In the genomic region with DNA sequence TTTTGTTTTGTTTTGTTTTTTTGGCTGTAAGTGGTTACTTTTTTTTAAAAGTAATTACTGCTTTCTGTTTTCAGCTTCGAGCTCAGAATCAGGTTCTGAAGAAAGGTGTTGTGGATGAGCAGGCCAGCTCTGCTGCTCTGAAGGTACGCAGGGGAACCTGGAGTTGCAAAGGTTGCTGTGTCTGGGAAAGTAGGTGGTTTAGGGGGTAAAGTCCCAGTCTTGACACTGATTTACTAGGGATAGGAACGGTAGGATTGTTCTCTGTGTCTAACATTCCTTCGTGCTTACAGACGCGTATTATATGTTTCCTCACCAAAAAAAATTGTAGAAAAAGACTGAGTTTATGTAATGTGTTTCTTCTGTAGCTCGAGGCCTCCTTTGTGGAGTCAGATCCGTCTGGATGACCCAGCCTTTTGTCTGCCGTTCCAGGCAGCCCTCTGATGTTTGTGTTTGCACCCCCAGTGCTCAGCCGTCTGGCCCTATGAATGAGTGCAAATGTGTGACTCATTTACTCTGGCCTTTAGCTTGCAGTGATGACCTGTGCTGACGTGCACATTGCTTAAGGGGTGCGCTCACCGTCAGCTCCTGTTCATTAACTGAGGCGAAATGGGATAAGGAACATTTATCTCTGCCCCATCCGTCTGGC, we compare ENCODE assay signal across 9 mouse cellular contexts. TPM values are rescaled to one million over a fixed set of nuclear protein-coding genes. Genes with fewer than 3 reads are reported as not detected.
A peak's percentile ranks its signal among the peaks of the same experiment; 100 is the strongest.
DNase-seq lines count a peak whose midpoint lies in the region; ATAC-seq and TF ChIP-seq lines count a peak whose summit lies in the region.
"Had no signal": no experiment of that assay in that cellular context is flagged by ENCODE, and none has a peak within 500 bp of the region (broad histone marks: within the 10 kb centered on the region; RNA-seq: fewer than 3 reads in every experiment).

No protein-coding gene starts in this region.

- H3K4me2 ChIP-seq in forebrain, embryonic 15.5 days (replicated peaks) = no peak overlapping the region

- no peaks in the 10 kb centered on the region for H3K9me3 ChIP-seq in forebrain, embryonic 15.5 days

- no peak overlapping the region for H3K9ac ChIP-seq in forebrain, embryonic 15.5 days (replicated peaks)
- no peak overlapping the region for H3K9ac ChIP-seq in liver, adult 2 months (ENCODE audit: low read depth, low read length)

- H3K79me2 ChIP-seq in liver, adult 2 months (ENCODE audit: control insufficient read depth, insufficient read depth, low read length) = peaks cover 14% of the 10 kb centered on the region; the same call in 1 of the 2 replicates

- 0 out of 2 replicates have a peak, but pooled peaks cover 5% of the 10 kb centered on the region for H3K36me3 ChIP-seq in forebrain, embryonic 15.5 days
- peaks cover 11% of the 10 kb centered on the region for H3K36me3 ChIP-seq in liver, adult 2 months (ENCODE audit: control insufficient read depth, insufficient read depth, low read length)

- H3K27ac ChIP-seq in forebrain, embryonic 15.5 days (replicated peaks) = no peak overlapping the region
- peak overlapping the region; percentile 80 for H3K27ac ChIP-seq in liver, adult 2 months (replicated peaks; ENCODE audit: insufficient read depth, low read depth, low read length)

- H3K4me3 ChIP-seq in forebrain, embryonic 15.5 days = no peak overlapping the region
- no peak overlapping the region for H3K4me3 ChIP-seq in liver, adult 2 months (ENCODE audit: insufficient read depth, low read depth, low read length)
- H3K4me3 ChIP-seq: myocyte had no signal

- WGBS in forebrain, embryonic 15.5 days = 38% methylated on average over 15 of the region's 15 CpGs
- WGBS in liver, adult 2 months = 23% methylated on average over 15 of the region's 15 CpGs

- no peak for TF ChIP-seq POLR2A in liver, adult 2 months (IDR thresholded peaks at IDR 0.05; ENCODE audit: extremely low read depth, insufficient read depth, low read length)

- no peak for TF ChIP-seq CTCF in liver, adult 2 months (IDR thresholded peaks at IDR 0.05; ENCODE audit: low read depth, low read length)

- peak; percentile 66 for DNase-seq in 3T3-L1 (ENCODE audit: low read depth, low spot score)
- DNase-seq in adrenal gland, postnatal 14 days = peak; percentile 59
- DNase-seq in liver, adult 2 months (ENCODE audit: extremely low read depth, low read depth, low spot score) = peak; percentile 88
- DNase-seq in layer of hippocampus, adult 9-11 months = no peak
- no peak for DNase-seq in frontal cortex, postnatal 14 days (ENCODE audit: low spot score in 2 of 2)
- no peak for DNase-seq in ovary, postnatal 10 days (ENCODE audit: low spot score)
- DNase-seq in spleen, postnatal 14 days (ENCODE audit: low spot score in 2 of 2) = no peak

- ATAC-seq in forebrain, embryonic 15.5 days (replicated peaks) = peak; percentile 43; the same call in 1 of the 2 replicates

- no peaks in the 10 kb centered on the region for H3K27me3 ChIP-seq in forebrain, embryonic 15.5 days
- H3K27me3 ChIP-seq in liver, adult 2 months (ENCODE audit: control insufficient read depth, insufficient read depth, low read length) = no peaks in the 10 kb centered on the region

- H3K4me1 ChIP-seq in forebrain, embryonic 15.5 days = no peaks in the 10 kb centered on the region
- H3K4me1 ChIP-seq in liver, adult 2 months (ENCODE audit: control insufficient read depth, insufficient read depth, low read length) = peaks cover 8% of the 10 kb centered on the region

RNA-seq across cellular contexts. Expression of a gene that starts 13.0 kb away (rescaled TPM):
- 36.7 and 42.7 TPM in 2 replicates for total RNA-seq in adrenal gland, postnatal 14 days (2021)
- 25.5 and 25.6 TPM in 2 replicates for polyA plus RNA-seq in forebrain, embryonic 15.5 days (2015; fragmentation: Nextera tagmentation; extraction: Ambion mirVana)
- 17.9 and 21.7 TPM in 2 replicates for total RNA-seq in liver, adult 2 months (2014; rRNA removed)
- polyA plus RNA-seq in liver, adult 2 months (2012; rRNA removed) = 13.7 and 14.2 TPM in 2 replicates

RNA-seq across cellular contexts. Expression of a gene that starts 54.6 kb away (rescaled TPM):
- total RNA-seq in adrenal gland, postnatal 14 days (2021) = 28.0 and 31.0 TPM in 2 replicates
- 1.9 and 2.5 TPM in 2 replicates for polyA plus RNA-seq in forebrain, embryonic 15.5 days (2015; fragmentation: Nextera tagmentation; extraction: Ambion mirVana)
- 2.5 and 5.3 TPM in 2 replicates for total RNA-seq in liver, adult 2 months (2014; rRNA removed)
- polyA plus RNA-seq in liver, adult 2 months (2012; rRNA removed) = 5.1 and 5.8 TPM in 2 replicates

Comparison
In these comparisons a context has a peak if more than half of its experiments do, and no peak if none do; other contexts are left out.
1. DNase-seq: peak in 3T3-L1 (single experiment), adrenal gland, postnatal 14 days (single experiment) and liver, adult 2 months (single experiment); none in layer of hippocampus, adult 9-11 months (single experiment), frontal cortex, postnatal 14 days (0 of 2), ovary, postnatal 10 days (single experiment) and spleen, postnatal 14 days (0 of 2).